Mouse (Mus musculus) forebrain, embryonic 13.5 days (tissue): Measurements from ENCODE around the gene Olfr114. TPM values are rescaled to one million over a fixed set of nuclear protein-coding genes. Genes with fewer than 3 reads are reported as not detected.

Source experiments
- ATAC-seq: fragments of 200-750 bp; cut with Nextera tagmentation; 2 replicates; pipeline ENCODE4 v1.8.0; 2017
- H3K27ac ChIP-seq: fragments of 300-500 bp; sonication (generic); 2 replicates; pipeline ENCODE4 v1.5.1; 2015; ENCODE audit warnings: inconsistent platforms, mild to moderate bottlenecking, moderate library complexity
- H3K27me3 ChIP-seq: fragments of 300-500 bp; sonication (generic); 2 replicates; pipeline ENCODE4 v1.6.1; 2015; ENCODE audit warnings: mild to moderate bottlenecking, inconsistent platforms
- H3K36me3 ChIP-seq: fragments of 300-500 bp; sonication (generic); 2 replicates; pipeline ENCODE4 v1.6.1; 2015; ENCODE audit warnings: mild to moderate bottlenecking, inconsistent platforms; ENCODE audit not compliant: poor library complexity, severe bottlenecking
- H3K4me1 ChIP-seq: fragments of 300-500 bp; sonication (generic); 2 replicates; pipeline ENCODE4 v1.6.1; 2015; ENCODE audit warnings: inconsistent platforms
- H3K4me2 ChIP-seq: fragments of 300-500 bp; sonication (generic); 2 replicates; pipeline ENCODE4 v1.6.1; 2015; ENCODE audit warnings: inconsistent platforms, mild to moderate bottlenecking, moderate library complexity
- H3K4me3 ChIP-seq: fragments of 300-500 bp; sonication (generic); 2 replicates; pipeline ENCODE4 v1.5.1; 2015; ENCODE audit warnings: mild to moderate bottlenecking, inconsistent platforms
- H3K9ac ChIP-seq: fragments of 300-500 bp; sonication (generic); 2 replicates; pipeline ENCODE4 v1.6.1; 2015; ENCODE audit warnings: mild to moderate bottlenecking, inconsistent platforms
- H3K9me3 ChIP-seq: fragments of 300-500 bp; sonication (generic); replicated peaks from 2 replicates; pipeline ENCODE4 v1.6.1; 2016; ENCODE audit warnings: inconsistent platforms
- WGBS: fragments of 180-500 bp; shearing (Covaris S2); methylation state at CpG from one replicate; pipeline ENCODE4 v1.1.7; 2015; 5-methylcytosine and 5-hydroxymethylcytosine counted together
- polyA plus RNA-seq: library from polyadenylated mRNA; unstranded; fragments of >200 nt; fragmentation: Nextera tagmentation; extraction: Ambion mirVana; gene quantifications from 2 replicates; pipeline ENCODE4 v1.2.1, GENCODE M21; 2015

Gene Olfr114
- not detected in 2 replicates for polyA plus RNA-seq

GRCm38 (mm10) chr17:37592643-37593042 lies at the start of gene Olfr114:
Olfr114 (minus strand) TSS chr17:37592743.
- Histone ChIP-seq H3K9ac (no peak within 1 kb of the TSS), H3K27ac (no peak within 1 kb of the TSS), H3K36me3 (no peaks in the 10 kb centered on the region), H3K9me3 (no peaks in the 10 kb centered on the region), H3K4me1 (no peaks in the 10 kb centered on the region), H3K27me3 (no peaks in the 10 kb centered on the region), H3K4me2 (no peak within 1 kb of the TSS), H3K4me3 (no peak within 1 kb of the TSS)
- no peak for ATAC-seq

- no peak within 1 kb of the TSS for H3K9ac ChIP-seq
- H3K4me2 ChIP-seq = no peak within 1 kb of the TSS
- 77% methylated on average over 2 of the region's 2 CpGs for WGBS
Measured at GRCm38 (mm10) chr17:37627009-37627408, 34.5 kb upstream of the Olfr114 start, which contains the start of the genes Olfr115 and Olfr116. Olfr115 (minus strand) TSS chr17:37627109. Olfr116 (minus strand) TSS chr17:37627199.

GRCm38 (mm10) chr17:37577563-37577962 lies 15.0 kb downstream of the Olfr114 start, which contains the start of gene Olfr113:
Olfr113 (minus strand) TSS chr17:37577663.
- Histone ChIP-seq H3K4me2 (no peak within 1 kb of the TSS), H3K36me3 (no peaks in the 10 kb centered on the region), H3K4me3 (no peak within 1 kb of the TSS), H3K27ac (no peak within 1 kb of the TSS), H3K9ac (no peak within 1 kb of the TSS), H3K9me3 (no peaks in the 10 kb centered on the region), H3K4me1 (no peaks in the 10 kb centered on the region), H3K27me3 (no peaks in the 10 kb centered on the region)
- no peak for ATAC-seq

More at GRCm38 (mm10) chr17:37627009-37627408, 34.5 kb upstream of the Olfr114 start, which contains the start of the genes Olfr115 and Olfr116:
- H3K36me3 ChIP-seq = no peaks in the 10 kb centered on the region
- peaks cover 5% of the 10 kb centered on the region; the same call in 1 of the 2 replicates for H3K9me3 ChIP-seq
- no peaks in the 10 kb centered on the region for H3K4me1 ChIP-seq
- no peak within 1 kb of the TSS for H3K4me3 ChIP-seq
- H3K27me3 ChIP-seq = no peaks in the 10 kb centered on the region
- H3K27ac ChIP-seq = no peak within 1 kb of the TSS
- ATAC-seq = no peak

- ATAC-seq = no peak
- H3K27me3 ChIP-seq = no peaks in the 10 kb centered on the region
- no peak within 1 kb of the TSS for H3K4me3 ChIP-seq
- no peaks in the 10 kb centered on the region for H3K4me1 ChIP-seq
- no peak within 1 kb of the TSS for H3K9ac ChIP-seq
- H3K4me2 ChIP-seq = no peak within 1 kb of the TSS
- H3K36me3 ChIP-seq = no peaks in the 10 kb centered on the region
- H3K27ac ChIP-seq = no peak within 1 kb of the TSS
- H3K9me3 ChIP-seq = no peaks in the 10 kb centered on the region
Measured at GRCm38 (mm10) chr17:37569351-37569750, 23.2 kb downstream of the Olfr114 start, which contains the start of gene Olfr112. Olfr112 (minus strand) TSS chr17:37569451.

- H3K9ac ChIP-seq = no peak overlapping the region
- no peaks in the 10 kb centered on the region for H3K9me3 ChIP-seq
- H3K36me3 ChIP-seq = no peaks in the 10 kb centered on the region
- no peaks in the 10 kb centered on the region for H3K4me1 ChIP-seq
- no peaks in the 10 kb centered on the region for H3K27me3 ChIP-seq
- no peak overlapping the region for H3K4me3 ChIP-seq
- 72% methylated on average over 1 of the region's 1 CpGs for WGBS
- no peak overlapping the region for H3K27ac ChIP-seq
- H3K4me2 ChIP-seq = no peak overlapping the region
- ATAC-seq = no peak
Measured at GRCm38 (mm10) chr17:37558913-37559615, 33.5 kb downstream of the Olfr114 start.

- WGBS = 49% methylated on average over 3 of the region's 3 CpGs
- no peak for ATAC-seq
- no peaks in the 10 kb centered on the region for H3K4me1 ChIP-seq
Measured at GRCm38 (mm10) chr17:37543800-37544435, 48.6 kb downstream of the Olfr114 start.

GRCm38 (mm10) chr17:37541454-37542119 lies 51.0 kb downstream of the Olfr114 start:
- Histone ChIP-seq H3K4me2 (no peak overlapping the region), H3K4me3 (no peak overlapping the region), H3K36me3 (no peaks in the 10 kb centered on the region), H3K27ac (no peak overlapping the region), H3K9me3 (no peaks in the 10 kb centered on the region), H3K27me3 (no peaks in the 10 kb centered on the region), H3K4me1 (no peaks in the 10 kb centered on the region), H3K9ac (no peak overlapping the region)
- WGBS = 64% methylated on average over 4 of the region's 4 CpGs
- ATAC-seq = no peak

More at GRCm38 (mm10) chr17:37543800-37544435, 48.6 kb downstream of the Olfr114 start:
- Histone ChIP-seq H3K27me3 (no peaks in the 10 kb centered on the region), H3K36me3 (no peaks in the 10 kb centered on the region), H3K9ac (no peak overlapping the region), H3K4me3 (no peak overlapping the region), H3K9me3 (no peaks in the 10 kb centered on the region), H3K4me2 (no peak overlapping the region), H3K27ac (no peak overlapping the region)

Other genes starting within 250 kb of the Olfr114 start
- gene Olfr104-ps, start 233.2 kb downstream of the Olfr114 start, polyA plus RNA-seq = not detected in 2 replicates
- not detected in 2 replicates for gene Olfr105-ps, start 213.7 kb downstream of the Olfr114 start, polyA plus RNA-seq
- gene Olfr106-ps, start 202.3 kb downstream of the Olfr114 start, polyA plus RNA-seq = not detected in 2 replicates
- gene Olfr107, start 193.5 kb downstream of the Olfr114 start, polyA plus RNA-seq = not detected in 2 replicates
- gene Olfr108, start 147.3 kb downstream of the Olfr114 start, polyA plus RNA-seq = not detected in 2 replicates
- not detected in 2 replicates for gene Olfr109, start 133.8 kb downstream of the Olfr114 start, polyA plus RNA-seq
- gene H2-M2, start 109.2 kb downstream of the Olfr114 start, polyA plus RNA-seq = not detected in 2 replicates
- gene Olfr110, start 100.3 kb downstream of the Olfr114 start, polyA plus RNA-seq = not detected in 2 replicates
- gene Olfr111, start 84.7 kb downstream of the Olfr114 start, polyA plus RNA-seq = not detected in 2 replicates
- not detected in 2 replicates for gene Olfr112, start 23.3 kb downstream of the Olfr114 start, polyA plus RNA-seq
- not detected in 2 replicates for gene Olfr113, start 15.1 kb downstream of the Olfr114 start, polyA plus RNA-seq
- not detected in 2 replicates for gene Olfr115, start 34.4 kb upstream of the Olfr114 start, polyA plus RNA-seq
- gene Olfr116, start 34.5 kb upstream of the Olfr114 start, polyA plus RNA-seq = not detected in 2 replicates
- not detected in 2 replicates for gene Olfr117, start 71.0 kb upstream of the Olfr114 start, polyA plus RNA-seq
- not detected in 2 replicates for gene Olfr118, start 74.2 kb upstream of the Olfr114 start, polyA plus RNA-seq
- gene Olfr119, start 103.8 kb upstream of the Olfr114 start, polyA plus RNA-seq = not detected in 2 replicates
- not detected in 2 replicates for gene Olfr120, start 129.1 kb upstream of the Olfr114 start, polyA plus RNA-seq
- not detected in 2 replicates for gene Olfr121, start 156.1 kb upstream of the Olfr114 start, polyA plus RNA-seq
- not detected in 2 replicates for gene Olfr122, start 175.9 kb upstream of the Olfr114 start, polyA plus RNA-seq
- not detected in 2 replicates for gene Olfr123, start 200.8 kb upstream of the Olfr114 start, polyA plus RNA-seq
- gene Olfr124, start 207.1 kb upstream of the Olfr114 start, polyA plus RNA-seq = not detected in 2 replicates
- gene Olfr125, start 240.2 kb upstream of the Olfr114 start, polyA plus RNA-seq = not detected in 2 replicates